Mouse (Mus musculus): Measurements from ENCODE around the gene 4921517D22Rik. TPM values are rescaled to one million over a fixed set of nuclear protein-coding genes. Genes with fewer than 3 reads are reported as not detected.
"Not testable (repeated sequence)": the region's sequence is repeated elsewhere in the genome, so short reads cannot be mapped to it uniquely, and the experiment has no call there.

4921517D22Rik gene
- total and polyA plus RNA-seq, 2 experiments: not detected

DNA sequence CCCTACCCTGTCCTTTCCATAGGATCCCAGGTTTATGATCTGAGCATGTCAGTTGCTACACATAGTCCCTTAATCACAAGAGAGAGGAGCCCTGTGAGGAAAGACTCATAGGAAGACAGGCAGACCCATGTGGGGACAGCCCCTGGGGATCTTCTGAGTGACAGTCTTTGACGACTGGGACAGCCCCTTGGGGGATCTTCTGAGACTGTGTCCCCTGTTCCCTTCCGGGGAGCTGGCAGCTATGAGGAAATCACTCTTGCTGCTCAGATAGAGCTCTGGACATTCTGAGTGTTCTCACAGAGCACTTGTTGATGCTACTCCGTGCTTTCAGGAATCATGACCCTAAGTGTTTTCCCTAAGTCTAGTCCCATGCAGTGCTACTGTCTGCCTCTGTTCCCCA is 19.8 kb upstream of the 4921517D22Rik start:
- WGBS: 56% methylated on average over 3 of the region's 3 CpGs
- Histone ChIP-seq H3K9ac (ENCODE audit: low read depth, low read length) (no peak overlapping the region), H3K79me2 (ENCODE audit: control insufficient read depth, insufficient read depth, low read length) (no peaks in the 10 kb centered on the region)

DNA sequence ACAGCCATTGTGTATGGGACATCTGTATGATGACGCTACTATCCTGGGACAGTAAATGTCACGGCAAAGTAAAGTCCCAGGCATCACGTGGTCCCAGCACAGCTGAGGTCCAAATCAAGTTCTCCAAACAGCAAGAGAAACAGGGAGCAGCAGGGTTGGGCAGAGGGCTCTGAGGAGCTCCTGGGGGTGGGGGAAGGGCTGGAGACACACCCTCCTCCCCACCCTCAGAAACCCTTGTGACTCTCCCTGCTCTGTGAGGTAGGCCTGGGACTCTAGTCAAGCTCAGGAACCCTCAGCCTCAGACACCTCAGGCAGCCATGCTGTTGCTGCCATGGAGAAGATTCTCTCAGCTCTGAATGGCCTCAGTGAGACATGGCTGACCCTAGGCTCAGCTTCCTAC is 18.1 kb upstream of the 4921517D22Rik start, which contains the start of gene Spata31d1b:
TSS of gene Spata31d1b (plus strand) at position 301 of the 400 bp plus-strand sequence.
- DNase-seq (ENCODE audit: extremely low read depth, low read depth, low spot score); H3K36me3 ChIP-seq (ENCODE audit: control insufficient read depth, insufficient read depth, low read length); H3K4me1 ChIP-seq (ENCODE audit: control insufficient read depth, insufficient read depth, low read length); H3K27ac ChIP-seq (replicated peaks; ENCODE audit: insufficient read depth, low read depth, low read length); H3K79me2 ChIP-seq (ENCODE audit: control insufficient read depth, insufficient read depth, low read length); H3K9ac ChIP-seq (ENCODE audit: low read depth, low read length); H3K27me3 ChIP-seq (ENCODE audit: control insufficient read depth, insufficient read depth, low read length); H3K4me3 ChIP-seq (ENCODE audit: insufficient read depth, low read depth, low read length): not testable (repeated sequence)
- 77% methylated on average over 3 of the region's 3 CpGs for WGBS

More for the DNA sequence above, 19.8 kb upstream of the 4921517D22Rik start:
- Histone ChIP-seq H3K4me3 (ENCODE audit: insufficient read depth, low read depth, low read length) (no peak overlapping the region), H3K27ac (replicated peaks; ENCODE audit: insufficient read depth, low read depth, low read length) (no peak overlapping the region), H3K4me1 (ENCODE audit: control insufficient read depth, insufficient read depth, low read length) (no peaks in the 10 kb centered on the region), H3K36me3 (ENCODE audit: control insufficient read depth, insufficient read depth, low read length) (no peaks in the 10 kb centered on the region), H3K27me3 (ENCODE audit: control insufficient read depth, insufficient read depth, low read length) (no peaks in the 10 kb centered on the region; the same call in 1 of the 2 replicates)
- no peak for DNase-seq (ENCODE audit: extremely low read depth, low read depth, low spot score)
- TF ChIP-seq POLR2A (IDR thresholded peaks at IDR 0.05; ENCODE audit: extremely low read depth, insufficient read depth, low read length) (no peak), CTCF (IDR thresholded peaks at IDR 0.05; ENCODE audit: low read depth, low read length) (no peak)

DNA sequence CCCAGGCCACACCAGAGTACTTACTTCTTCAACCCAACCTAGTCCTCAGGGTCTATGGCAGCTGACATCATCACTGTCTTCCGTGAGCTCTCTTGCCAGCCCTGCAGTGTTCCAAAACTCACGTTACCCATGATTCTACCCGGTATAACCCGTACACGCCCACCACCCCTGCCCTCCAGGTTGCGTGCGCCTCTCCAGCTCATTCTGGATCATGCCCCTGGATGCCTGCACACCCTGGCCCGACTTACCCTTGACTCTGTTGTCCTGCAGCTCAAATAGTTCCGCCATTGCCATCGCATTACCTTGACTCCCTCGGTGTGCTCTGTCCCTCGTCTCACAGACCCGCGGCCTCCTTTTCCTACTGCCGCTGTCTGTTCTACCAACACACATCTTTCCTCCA is 16.3 kb upstream of the 4921517D22Rik start, which contains the start of gene Spata31d1a:
TSS of gene Spata31d1a (minus strand) at position 101 of the 400 bp plus-strand sequence.
- no peak within 1 kb of the TSS for H3K9ac ChIP-seq (ENCODE audit: low read depth, low read length)
- H3K27me3 ChIP-seq (ENCODE audit: control insufficient read depth, insufficient read depth, low read length): no peaks in the 10 kb centered on the region; the same call in 1 of the 2 replicates
- H3K27ac ChIP-seq (replicated peaks; ENCODE audit: insufficient read depth, low read depth, low read length): no peak within 1 kb of the TSS
- H3K4me1 ChIP-seq (ENCODE audit: control insufficient read depth, insufficient read depth, low read length): no peaks in the 10 kb centered on the region
- no peaks in the 10 kb centered on the region for H3K36me3 ChIP-seq (ENCODE audit: control insufficient read depth, insufficient read depth, low read length)
- no peak for DNase-seq (ENCODE audit: extremely low read depth, low read depth, low spot score)
- TF ChIP-seq POLR2A (IDR thresholded peaks at IDR 0.05; ENCODE audit: extremely low read depth, insufficient read depth, low read length) (no peak), CTCF (IDR thresholded peaks at IDR 0.05; ENCODE audit: low read depth, low read length) (no peak)
- 92% methylated on average over 15 of the region's 15 CpGs for WGBS
- H3K4me3 ChIP-seq (ENCODE audit: insufficient read depth, low read depth, low read length): no peak within 1 kb of the TSS
- H3K79me2 ChIP-seq (ENCODE audit: control insufficient read depth, insufficient read depth, low read length): no peaks in the 10 kb centered on the region

DNA sequence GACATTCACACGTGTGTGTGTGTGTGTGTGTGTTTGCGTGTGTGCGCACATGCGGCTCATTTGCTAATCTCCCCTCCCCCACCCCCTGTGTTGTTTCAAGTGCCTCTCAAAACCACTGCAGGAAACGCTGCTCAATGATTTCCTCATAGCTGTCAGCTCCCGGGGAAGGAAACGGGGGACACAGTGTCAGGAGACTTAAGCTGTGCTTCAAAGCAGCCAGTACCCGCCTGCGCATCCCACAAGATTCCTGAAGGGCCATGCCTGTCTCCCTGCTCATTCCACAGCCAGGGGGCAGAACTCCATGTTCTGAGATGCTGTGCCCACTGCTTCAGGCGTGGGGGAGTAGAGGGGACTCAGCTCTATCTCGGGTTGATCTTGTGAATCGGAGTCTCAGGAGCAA is 10.7 kb upstream of the 4921517D22Rik start:
- no peaks in the 10 kb centered on the region for H3K36me3 ChIP-seq (ENCODE audit: control insufficient read depth, insufficient read depth, low read length)
- DNase-seq (ENCODE audit: extremely low read depth, low read depth, low spot score): no peak
- TF ChIP-seq POLR2A (IDR thresholded peaks at IDR 0.05; ENCODE audit: extremely low read depth, insufficient read depth, low read length) (no peak), CTCF (IDR thresholded peaks at IDR 0.05; ENCODE audit: low read depth, low read length) (peak; percentile 17; the same call in 1 of the 2 replicates)
- no peak overlapping the region for H3K9ac ChIP-seq (ENCODE audit: low read depth, low read length)
- no peaks in the 10 kb centered on the region for H3K27me3 ChIP-seq (ENCODE audit: control insufficient read depth, insufficient read depth, low read length)
- no peak overlapping the region for H3K27ac ChIP-seq (replicated peaks; ENCODE audit: insufficient read depth, low read depth, low read length)
- no peak overlapping the region for H3K4me3 ChIP-seq (ENCODE audit: insufficient read depth, low read depth, low read length)
- H3K79me2 ChIP-seq (ENCODE audit: control insufficient read depth, insufficient read depth, low read length): no peaks in the 10 kb centered on the region
- no peaks in the 10 kb centered on the region for H3K4me1 ChIP-seq (ENCODE audit: control insufficient read depth, insufficient read depth, low read length)
- WGBS: 51% methylated on average over 12 of the region's 12 CpGs

DNA sequence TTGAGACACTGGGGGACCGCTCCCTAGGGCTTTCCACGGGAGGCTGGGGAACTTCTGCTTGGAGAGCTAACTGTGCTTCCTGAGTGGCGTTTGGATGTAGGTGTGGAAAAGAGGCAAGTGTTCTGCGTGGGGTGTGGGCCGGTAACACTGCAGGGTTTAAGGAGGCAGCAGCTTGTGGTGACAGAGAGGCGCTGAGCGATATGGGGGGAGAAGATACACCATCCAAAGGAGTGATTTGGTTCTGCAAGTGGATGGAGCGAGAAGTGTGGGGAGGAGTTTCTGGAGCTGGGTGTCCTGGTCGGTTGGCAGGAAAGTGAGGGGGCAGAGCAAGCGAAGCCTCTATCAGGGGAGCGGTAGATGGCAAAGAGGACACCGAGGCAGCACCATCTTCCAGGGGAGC is 9.6 kb upstream of the 4921517D22Rik start:
- 90% methylated on average over 12 of the region's 12 CpGs for WGBS
- no peaks in the 10 kb centered on the region for H3K4me1 ChIP-seq (ENCODE audit: control insufficient read depth, insufficient read depth, low read length)
- H3K9ac ChIP-seq (ENCODE audit: low read depth, low read length): no peak overlapping the region
- TF ChIP-seq CTCF (IDR thresholded peaks at IDR 0.05; ENCODE audit: low read depth, low read length) (no peak), POLR2A (IDR thresholded peaks at IDR 0.05; ENCODE audit: extremely low read depth, insufficient read depth, low read length) (no peak)
- no peaks in the 10 kb centered on the region for H3K27me3 ChIP-seq (ENCODE audit: control insufficient read depth, insufficient read depth, low read length)
- H3K27ac ChIP-seq (replicated peaks; ENCODE audit: insufficient read depth, low read depth, low read length): no peak overlapping the region
- H3K79me2 ChIP-seq (ENCODE audit: control insufficient read depth, insufficient read depth, low read length): no peaks in the 10 kb centered on the region
- DNase-seq (ENCODE audit: extremely low read depth, low read depth, low spot score): no peak
- H3K36me3 ChIP-seq (ENCODE audit: control insufficient read depth, insufficient read depth, low read length): no peaks in the 10 kb centered on the region
- no peak overlapping the region for H3K4me3 ChIP-seq (ENCODE audit: insufficient read depth, low read depth, low read length)

DNA sequence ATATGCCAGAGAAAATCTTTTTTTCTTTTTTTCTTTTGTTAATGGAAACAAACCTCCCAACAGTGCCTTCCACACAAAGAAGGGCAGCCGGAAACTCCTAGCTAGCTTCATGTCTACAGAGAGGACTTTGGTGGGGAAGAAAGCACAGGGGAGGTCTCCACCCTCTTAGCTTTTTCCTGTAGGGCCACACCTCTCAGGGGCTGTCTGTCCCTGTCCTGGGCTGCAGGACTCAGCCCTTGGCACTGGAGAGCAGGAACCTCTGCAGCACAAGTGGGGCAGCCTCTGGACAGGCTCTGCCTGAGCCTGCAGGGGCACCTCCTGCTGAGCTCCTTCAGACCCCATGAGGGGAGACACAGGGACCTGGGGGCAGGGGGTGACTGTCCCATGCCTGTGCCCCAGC is 6.2 kb upstream of the 4921517D22Rik start:
- not testable (repeated sequence) for H3K9ac ChIP-seq (ENCODE audit: low read depth, low read length); H3K36me3 ChIP-seq (ENCODE audit: control insufficient read depth, insufficient read depth, low read length); H3K79me2 ChIP-seq (ENCODE audit: control insufficient read depth, insufficient read depth, low read length); H3K27ac ChIP-seq (replicated peaks; ENCODE audit: insufficient read depth, low read depth, low read length); H3K27me3 ChIP-seq (ENCODE audit: control insufficient read depth, insufficient read depth, low read length); H3K4me3 ChIP-seq (ENCODE audit: insufficient read depth, low read depth, low read length); DNase-seq (ENCODE audit: extremely low read depth, low read depth, low spot score); H3K4me1 ChIP-seq (ENCODE audit: control insufficient read depth, insufficient read depth, low read length)
- WGBS: 100% methylated on average over 1 of the region's 1 CpGs

Data from liver, adult 2 months (tissue).